Mouse (Mus musculus): ENCODE results near the gene Thra.

Thra gene

DNA sequence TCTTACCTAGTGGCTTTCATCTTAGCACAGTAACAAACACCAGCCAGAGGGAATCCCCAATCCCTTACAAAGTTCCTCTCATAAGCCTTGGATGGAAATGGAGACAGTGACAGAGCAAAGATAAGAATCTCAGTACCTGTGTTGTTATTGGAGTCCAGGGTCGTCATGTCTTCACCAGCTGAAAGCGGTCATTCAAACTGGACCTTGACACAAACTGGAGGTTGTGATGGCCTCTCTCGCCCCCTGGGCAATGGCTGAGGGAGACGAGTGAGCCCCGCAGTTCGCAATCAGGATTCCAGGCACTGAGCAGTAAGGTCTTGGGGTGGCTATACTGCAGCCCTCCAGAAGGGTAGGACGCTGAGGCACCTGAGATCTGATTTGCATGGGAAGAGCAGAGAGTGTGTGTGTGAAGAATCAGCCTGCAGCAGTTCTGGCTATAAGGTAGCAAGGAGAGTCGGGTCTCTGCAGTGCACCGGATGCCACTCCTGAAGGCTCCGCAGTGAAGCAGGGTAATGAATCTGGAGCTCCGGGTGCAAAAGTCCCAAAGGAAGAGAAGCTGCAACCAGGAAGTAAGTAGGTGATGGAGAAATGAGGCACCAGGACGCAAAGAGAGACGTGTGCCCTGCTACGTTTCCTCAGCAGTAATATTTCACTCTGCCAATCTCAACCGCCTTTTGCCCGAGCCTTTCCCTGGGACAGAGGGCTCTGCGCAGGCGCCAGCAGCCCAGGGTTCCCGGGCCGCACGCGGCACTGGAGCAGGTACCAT, 34.3 kb downstream of the Thra start, which contains the start of gene Nr1d1:
Gene Nr1d1 (minus strand): TSS at position 752 of the 766 bp plus-strand sequence.
- TF ChIP-seq GATA4 (IDR thresholded peaks at IDR 0.05; ENCODE audit: insufficient replicate concordance, low read length) = no peak; the same call in 1 of the 2 replicates

DNA sequence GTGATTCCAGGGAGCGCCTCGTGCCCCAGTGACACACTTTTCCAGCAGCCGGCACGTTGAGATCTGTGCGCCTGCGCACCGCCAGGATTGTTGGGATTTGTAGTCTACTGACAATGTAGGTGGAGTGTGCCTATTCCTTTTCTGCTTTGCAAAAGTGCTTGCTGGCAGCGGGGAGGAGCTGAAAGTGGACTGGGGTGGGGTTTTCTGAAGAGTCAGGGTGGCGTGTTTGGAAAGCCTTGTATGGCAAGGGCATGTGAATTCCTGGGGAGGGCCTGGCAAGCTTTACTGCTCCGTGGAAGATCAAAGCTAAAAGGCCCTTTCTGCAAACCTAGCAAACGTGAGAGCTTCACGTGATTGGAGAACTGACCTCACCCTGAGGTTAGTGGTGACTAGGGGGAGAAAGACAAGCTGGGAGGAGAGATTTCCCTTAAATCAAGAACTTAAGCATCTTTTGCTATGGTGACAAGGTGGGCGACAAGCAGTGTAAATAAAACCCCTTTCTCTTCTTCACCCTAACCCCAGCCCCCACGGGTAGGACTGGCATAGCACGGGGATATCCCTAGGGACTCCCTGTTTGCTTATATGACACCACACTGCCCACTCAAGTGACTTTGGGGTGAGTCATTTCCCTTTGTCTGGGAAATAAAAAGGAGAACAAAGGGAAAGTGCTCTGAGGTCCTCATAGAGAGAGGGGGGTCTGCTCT, 35.1 kb downstream of the Thra start:
- no peak for TF ChIP-seq GATA4 (IDR thresholded peaks at IDR 0.05; ENCODE audit: insufficient replicate concordance, low read length)

- no peak for TF ChIP-seq GATA4 (IDR thresholded peaks at IDR 0.05; ENCODE audit: insufficient replicate concordance, low read length)
Observed at GRCm38 (mm10) chr11:98776052-98776764, 35.8 kb downstream of the Thra start.

- no peak for TF ChIP-seq GATA4 (IDR thresholded peaks at IDR 0.05; ENCODE audit: insufficient replicate concordance, low read length)
Observed at GRCm38 (mm10) chr11:98776843-98777590, 36.6 kb downstream of the Thra start.

- TF ChIP-seq GATA4 (IDR thresholded peaks at IDR 0.05; ENCODE audit: insufficient replicate concordance, low read length) = no peak
Observed at GRCm38 (mm10) chr11:98777888-98778287, 37.5 kb downstream of the Thra start.

DNA sequence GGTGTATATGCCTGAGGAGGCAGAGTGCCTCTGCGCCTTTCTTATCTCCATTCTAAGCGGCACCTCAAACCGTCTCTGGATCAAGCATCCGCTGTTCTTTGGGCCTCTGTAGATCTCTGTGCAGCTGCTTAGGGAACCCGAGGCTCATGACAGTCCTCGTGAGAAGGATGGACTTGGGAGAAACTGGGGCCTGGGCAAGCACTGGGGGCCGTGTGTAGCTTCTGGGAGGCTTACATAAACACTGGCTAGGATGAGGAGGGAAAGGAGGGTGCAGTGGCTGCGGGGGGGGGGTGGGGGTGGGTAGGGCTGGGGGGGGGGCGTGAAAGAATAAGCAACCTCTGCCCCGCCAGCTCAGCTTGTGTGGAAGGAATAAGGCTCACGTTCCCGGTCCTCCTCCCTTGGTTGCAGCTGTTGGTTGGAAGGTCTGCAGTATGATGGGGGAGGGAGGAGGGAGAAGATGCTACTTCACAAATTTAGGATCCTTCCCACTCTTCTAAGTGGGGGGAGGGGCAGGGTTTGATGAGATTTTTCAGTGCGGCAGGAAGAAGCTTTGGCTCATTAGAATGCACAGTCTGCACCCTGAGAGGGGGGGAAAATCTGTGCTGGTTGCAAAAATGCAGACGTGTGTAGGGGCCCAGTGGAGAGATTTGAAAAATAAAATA, 41.5 kb downstream of the Thra start:
- TF ChIP-seq GATA4 (IDR thresholded peaks at IDR 0.05; ENCODE audit: insufficient replicate concordance, low read length) = no peak

GRCm38 (mm10) chr11:98782651-98783235, 42.3 kb downstream of the Thra start:
- no peak for TF ChIP-seq GATA4 (IDR thresholded peaks at IDR 0.05; ENCODE audit: insufficient replicate concordance, low read length)

DNA sequence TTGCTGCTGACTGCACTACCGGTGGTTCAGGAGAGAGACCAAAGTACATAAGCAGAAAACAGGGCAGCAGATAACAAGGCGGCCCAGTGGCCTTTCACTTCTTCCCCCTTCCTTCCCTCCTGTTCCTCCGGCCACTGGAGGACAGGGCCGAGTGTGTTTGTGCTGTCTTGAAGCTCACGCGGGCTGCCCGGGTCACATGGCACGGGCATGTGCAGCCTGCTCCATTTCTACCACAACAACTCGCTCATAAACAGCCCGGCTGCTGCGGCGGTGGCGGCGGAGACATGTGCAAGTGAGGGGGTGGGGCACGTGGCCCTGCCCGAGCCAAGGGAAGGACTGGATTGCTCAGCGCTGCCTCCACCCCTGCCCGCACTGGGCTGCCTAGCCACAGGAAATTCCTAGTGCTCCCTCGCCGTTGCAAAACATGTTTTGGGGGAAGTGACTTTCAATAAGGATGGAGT, 42.8 kb downstream of the Thra start:
- peak; percentile 98; the same call in 1 of the 2 replicates for TF ChIP-seq GATA4 (IDR thresholded peaks at IDR 0.05; ENCODE audit: insufficient replicate concordance, low read length)

DNA sequence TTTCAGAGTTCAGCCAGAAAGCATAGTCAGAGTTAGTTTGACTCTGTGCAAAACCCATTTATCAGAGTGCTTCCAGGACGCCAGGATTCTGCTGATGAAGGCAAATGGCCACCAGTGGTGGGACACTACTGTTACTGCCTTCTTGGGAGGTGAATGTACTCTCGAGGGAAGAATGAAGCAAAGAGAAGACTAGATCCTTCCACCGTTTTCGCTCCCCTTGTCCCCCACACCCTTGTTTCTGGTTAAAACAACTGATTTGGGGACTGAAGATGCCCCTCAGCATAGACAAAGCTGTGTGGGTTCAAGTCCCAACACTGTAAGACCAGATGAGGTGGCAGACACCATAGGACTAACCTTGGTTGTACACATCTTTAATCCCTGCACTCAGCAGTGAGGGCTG, 43.7 kb downstream of the Thra start:
- no peak for TF ChIP-seq GATA4 (IDR thresholded peaks at IDR 0.05; ENCODE audit: insufficient replicate concordance, low read length)

GRCm38 (mm10) chr11:98785214-98785613, 44.8 kb downstream of the Thra start:
- no peak for TF ChIP-seq GATA4 (IDR thresholded peaks at IDR 0.05; ENCODE audit: insufficient replicate concordance, low read length)

DNA sequence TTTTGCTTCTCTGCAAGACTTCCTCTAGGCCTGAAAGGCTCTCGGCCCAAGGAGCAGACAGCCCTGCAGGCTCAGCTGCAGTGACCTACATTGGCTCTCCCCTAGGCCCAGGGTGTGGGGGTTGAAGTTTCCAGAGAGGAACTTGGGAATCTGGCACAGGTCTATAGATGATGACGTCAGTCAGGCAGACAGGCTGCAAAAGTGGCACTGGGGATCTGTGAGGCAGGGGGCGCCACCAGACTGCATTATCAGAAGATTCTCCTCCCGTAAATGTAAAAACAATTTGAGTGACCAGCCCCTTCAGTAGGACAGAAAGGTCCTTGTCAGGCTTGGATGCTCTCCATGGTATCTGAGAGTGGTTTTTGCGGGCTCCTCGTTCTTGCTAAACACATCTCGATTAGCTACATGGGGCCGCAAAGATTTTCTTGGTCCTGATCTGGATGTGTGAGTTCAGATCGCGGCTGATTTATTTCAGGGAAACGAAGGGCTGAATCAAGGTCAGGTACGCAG, 45.4 kb downstream of the Thra start:
- TF ChIP-seq GATA4 (IDR thresholded peaks at IDR 0.05; ENCODE audit: insufficient replicate concordance, low read length) = no peak; the same call in 1 of the 2 replicates

- peak; percentile 25; the same call in 1 of the 2 replicates for TF ChIP-seq GATA4 (IDR thresholded peaks at IDR 0.05; ENCODE audit: insufficient replicate concordance, low read length)
Observed at GRCm38 (mm10) chr11:98786359-98787214, 46.1 kb downstream of the Thra start.

- no peak for TF ChIP-seq GATA4 (IDR thresholded peaks at IDR 0.05; ENCODE audit: insufficient replicate concordance, low read length)
Observed at GRCm38 (mm10) chr11:98787229-98787628, 46.8 kb downstream of the Thra start.

Data from liver, adult (tissue).